Mouse (Mus musculus) embryo, embryonic 10 days (tissue): ENCODE results near the gene Lrrc4.

Experiments
- DNase-seq: peaks from one replicate; pipeline ENCODE4 v3.0.0-alpha.2; 2015; ENCODE audit warnings: low spot score

The Lrrc4 gene

GRCm38 (mm10) chr6:28823802-28824201 is 7.7 kb downstream of the Lrrc4 start:
- no peak for DNase-seq

GRCm38 (mm10) chr6:28823375-28823774 is 8.2 kb downstream of the Lrrc4 start:
- DNase-seq = no peak

GRCm38 (mm10) chr6:28822296-28822695 is 9.3 kb downstream of the Lrrc4 start:
- no peak for DNase-seq

- no peak for DNase-seq
Measured at GRCm38 (mm10) chr6:28819509-28820358, 11.8 kb downstream of the Lrrc4 start.

GRCm38 (mm10) chr6:28817039-28817438 is 14.5 kb downstream of the Lrrc4 start:
- no peak for DNase-seq

GRCm38 (mm10) chr6:28814895-28815294 is 16.7 kb downstream of the Lrrc4 start:
- no peak for DNase-seq

GRCm38 (mm10) chr6:28813057-28813456 is 18.5 kb downstream of the Lrrc4 start:
- DNase-seq = no peak

- DNase-seq = no peak
Measured at GRCm38 (mm10) chr6:28804751-28805150, 26.8 kb downstream of the Lrrc4 start.

- no peak for DNase-seq
Measured at GRCm38 (mm10) chr6:28803678-28804279, 27.8 kb downstream of the Lrrc4 start.

- no peak for DNase-seq
Measured at GRCm38 (mm10) chr6:28800976-28801375, 30.6 kb downstream of the Lrrc4 start.

- no peak for DNase-seq
Measured at GRCm38 (mm10) chr6:28799818-28800217, 31.7 kb downstream of the Lrrc4 start.

- no peak for DNase-seq
Measured at GRCm38 (mm10) chr6:28795792-28796515, 35.6 kb downstream of the Lrrc4 start.

- DNase-seq = peak; percentile 15
Measured at GRCm38 (mm10) chr6:28795380-28795779, 36.2 kb downstream of the Lrrc4 start.

GRCm38 (mm10) chr6:28791809-28792208 is 39.7 kb downstream of the Lrrc4 start:
- DNase-seq = no peak

- DNase-seq = peak; percentile 20
Measured at GRCm38 (mm10) chr6:28791183-28791582, 40.4 kb downstream of the Lrrc4 start.

GRCm38 (mm10) chr6:28789685-28790084 is 41.9 kb downstream of the Lrrc4 start:
- no peak for DNase-seq

- DNase-seq = no peak
Measured at GRCm38 (mm10) chr6:28787133-28787532, 44.4 kb downstream of the Lrrc4 start.

GRCm38 (mm10) chr6:28785770-28786169 is 45.8 kb downstream of the Lrrc4 start:
- DNase-seq = no peak

GRCm38 (mm10) chr6:28783953-28784352 is 47.6 kb downstream of the Lrrc4 start:
- DNase-seq = no peak

- DNase-seq = peak; percentile 27
Measured at GRCm38 (mm10) chr6:28783082-28783647, 48.4 kb downstream of the Lrrc4 start.

- no peak for DNase-seq
Measured at GRCm38 (mm10) chr6:28781696-28782095, 49.9 kb downstream of the Lrrc4 start.

- DNase-seq = no peak
Measured at GRCm38 (mm10) chr6:28771331-28771730, 60.2 kb downstream of the Lrrc4 start.
